Mouse (Mus musculus) kidney, adult 10 weeks (tissue): ENCODE measurements around the gene Sash3. TPM values are rescaled to one million over a fixed set of nuclear protein-coding genes. Genes with fewer than 3 reads are reported as not detected.

Experiments
- polyA plus RNA-seq: library from polyadenylated mRNA; stranded (reverse); fragments of 350-450 nt; fragmentation: Illumina TruSeq; extraction: RNeasy Lipid Tissue Mini Kit (QIAGEN cat#74804); gene quantifications from one replicate; pipeline ENCODE4 v1.2.3, GENCODE M21; 2014; ENCODE audit warnings: low read depth, low replicate concordance

Gene Sash3
- polyA plus RNA-seq = 0.20 TPM

GRCm38 (mm10) chrX:48146262-48146661 is at the start of gene Sash3:
TSS of gene Sash3 (plus strand) at chrX:48146436.

GRCm38 (mm10) chrX:48108394-48109315 is 37.6 kb upstream of the Sash3 start, which contains the start of gene Xpnpep2:
TSS of gene Xpnpep2 (plus strand) at chrX:48108725.

GRCm38 (mm10) chrX:48208519-48209185 is 62.4 kb downstream of the Sash3 start, which contains the start of gene Zdhhc9:
TSS of gene Zdhhc9 (minus strand) at chrX:48208878.

Other genes starting within 250 kb of the Sash3 start
- gene Ocrl, start 234.0 kb upstream of the Sash3 start, polyA plus RNA-seq = 23.9 TPM
- 13.5 TPM for gene Apln, start 111.6 kb upstream of the Sash3 start, polyA plus RNA-seq
- 4.6 TPM for gene Xpnpep2, start 37.7 kb upstream of the Sash3 start, polyA plus RNA-seq
- gene Zdhhc9, start 62.4 kb downstream of the Sash3 start, polyA plus RNA-seq = 76.4 TPM
- gene Utp14a, start 110.4 kb downstream of the Sash3 start, polyA plus RNA-seq = 15.2 TPM
- 0.57 TPM for gene Bcorl1, start 194.9 kb downstream of the Sash3 start, polyA plus RNA-seq